Mouse (Mus musculus): ENCODE measurements at regions not wholly inside any gene's neighbourhood (a gene's known extent, or its start where the extent isn't known, plus 50 kb on each side); places are given as distances from the start of the nearest gene placed in this dataset.

DNA sequence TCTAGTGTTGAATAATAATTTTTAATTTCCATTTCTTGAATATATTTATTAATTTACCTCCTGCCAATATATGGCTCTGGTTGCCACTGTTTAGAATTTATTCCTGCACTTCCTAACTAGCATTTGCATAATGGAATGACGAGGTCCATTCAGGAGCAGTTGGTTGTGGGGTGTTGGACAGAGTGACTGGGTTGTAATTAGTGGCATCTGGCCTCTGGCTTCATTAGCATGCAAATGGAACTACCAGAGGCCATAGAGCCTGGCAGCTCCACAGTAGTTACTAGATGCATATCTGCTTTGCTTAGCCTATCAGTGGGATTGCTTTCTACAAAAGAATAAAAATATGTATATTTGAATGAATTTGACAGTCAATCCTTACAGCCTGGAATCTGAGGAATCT, 1099.6 kb upstream of the Cdh8 start:
- Histone ChIP-seq H3K36me3 (no peaks in the 10 kb centered on the region), H3K4me1 (no peaks in the 10 kb centered on the region), H3K9ac (no peak overlapping the region), H3K27me3 (no peaks in the 10 kb centered on the region), H3K4me3 (no peak overlapping the region), H3K9me3 (no peaks in the 10 kb centered on the region; the same call in 1 of the 2 replicates), H3K4me2 (replicated peaks) (no peak overlapping the region), H3K27ac (no peak overlapping the region)
- ATAC-seq (ENCODE audit: low FRiP score, low read depth): no peak
- WGBS: 33% methylated on average over 1 of the region's 1 CpGs

DNA sequence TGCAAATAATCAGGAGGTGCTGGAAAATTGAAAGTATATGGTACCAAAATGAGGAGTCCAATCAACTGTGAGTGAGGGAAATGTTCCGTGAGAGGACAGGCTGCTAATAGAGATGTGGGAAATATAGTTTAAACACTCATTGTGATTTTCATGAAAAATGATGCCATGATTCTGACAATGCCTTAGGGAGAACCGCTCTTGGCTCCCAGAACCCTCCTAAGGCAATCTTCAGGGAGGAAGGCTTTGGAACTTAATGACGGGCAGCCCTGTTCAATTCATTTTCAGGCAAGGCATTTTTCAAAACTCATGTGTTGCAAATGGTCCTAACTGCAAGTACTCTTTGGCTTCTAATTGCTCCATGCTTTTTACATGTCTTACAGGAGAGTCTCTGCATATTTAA, 1098.9 kb upstream of the Cdh8 start:
- no peak for ATAC-seq (ENCODE audit: low FRiP score, low read depth)
- whole genome bisulfite sequencing: 82% methylated on average over 3 of the region's 3 CpGs
- Histone ChIP-seq H3K9me3 (no peaks in the 10 kb centered on the region; the same call in 1 of the 2 replicates), H3K36me3 (no peaks in the 10 kb centered on the region), H3K4me2 (replicated peaks) (no peak overlapping the region), H3K9ac (no peak overlapping the region), H3K4me1 (no peaks in the 10 kb centered on the region), H3K4me3 (no peak overlapping the region), H3K27me3 (no peaks in the 10 kb centered on the region), H3K27ac (no peak overlapping the region)

DNA sequence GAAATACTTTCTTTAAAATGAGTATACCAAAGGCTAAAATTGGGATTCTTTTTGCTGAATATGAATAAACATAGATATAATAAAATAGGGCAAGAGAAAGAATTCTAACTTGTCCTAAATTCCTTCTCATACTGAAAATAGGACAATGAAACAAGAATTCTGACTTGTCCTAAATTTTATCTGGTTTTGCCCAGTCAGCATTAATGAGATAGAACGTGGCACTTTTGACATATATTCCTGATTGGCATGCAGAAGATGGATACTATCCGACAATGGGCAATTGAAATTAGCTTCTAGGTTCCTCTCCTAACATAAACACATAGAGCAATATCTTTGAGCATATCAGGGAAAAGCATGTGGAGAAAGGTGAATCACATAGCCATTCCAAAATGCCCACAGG, 1090.2 kb upstream of the Cdh8 start:
- Histone ChIP-seq H3K27ac (no peak overlapping the region), H3K4me1 (no peaks in the 10 kb centered on the region), H3K36me3 (no peaks in the 10 kb centered on the region), H3K9me3 (no peaks in the 10 kb centered on the region), H3K4me3 (no peak overlapping the region), H3K27me3 (no peaks in the 10 kb centered on the region), H3K9ac (no peak overlapping the region), H3K4me2 (replicated peaks) (no peak overlapping the region)
- 82% methylated on average over 2 of the region's 2 CpGs for WGBS
- ATAC-seq (ENCODE audit: low FRiP score, low read depth): no peak

DNA sequence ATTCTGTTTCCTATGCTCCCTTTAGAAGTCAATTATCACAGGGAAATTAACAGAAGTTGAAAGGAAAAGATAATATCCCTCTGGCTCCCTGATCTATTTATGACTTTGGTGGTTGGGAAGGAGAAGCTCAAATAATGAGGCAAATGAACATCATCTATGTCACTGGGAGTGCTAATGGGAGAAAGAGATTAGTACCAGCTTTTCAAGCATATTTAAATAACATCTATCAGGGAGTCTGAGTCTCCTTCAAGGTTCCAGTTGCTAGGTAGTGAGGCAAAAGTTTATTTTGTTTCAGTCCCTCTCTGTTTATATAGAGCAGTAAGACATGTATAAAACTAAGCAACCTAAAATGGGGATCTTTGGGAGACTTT, 1084.1 kb upstream of the Cdh8 start:
- H3K36me3 ChIP-seq: no peaks in the 10 kb centered on the region
- ATAC-seq (ENCODE audit: low FRiP score, low read depth): no peak
- H3K9me3 ChIP-seq: no peaks in the 10 kb centered on the region
- no peaks in the 10 kb centered on the region for H3K4me1 ChIP-seq
- H3K27ac ChIP-seq: no peak overlapping the region
- H3K4me3 ChIP-seq: no peak overlapping the region
- no peak overlapping the region for H3K4me2 ChIP-seq (replicated peaks)
- H3K27me3 ChIP-seq: no peaks in the 10 kb centered on the region
- no peak overlapping the region for H3K9ac ChIP-seq

DNA sequence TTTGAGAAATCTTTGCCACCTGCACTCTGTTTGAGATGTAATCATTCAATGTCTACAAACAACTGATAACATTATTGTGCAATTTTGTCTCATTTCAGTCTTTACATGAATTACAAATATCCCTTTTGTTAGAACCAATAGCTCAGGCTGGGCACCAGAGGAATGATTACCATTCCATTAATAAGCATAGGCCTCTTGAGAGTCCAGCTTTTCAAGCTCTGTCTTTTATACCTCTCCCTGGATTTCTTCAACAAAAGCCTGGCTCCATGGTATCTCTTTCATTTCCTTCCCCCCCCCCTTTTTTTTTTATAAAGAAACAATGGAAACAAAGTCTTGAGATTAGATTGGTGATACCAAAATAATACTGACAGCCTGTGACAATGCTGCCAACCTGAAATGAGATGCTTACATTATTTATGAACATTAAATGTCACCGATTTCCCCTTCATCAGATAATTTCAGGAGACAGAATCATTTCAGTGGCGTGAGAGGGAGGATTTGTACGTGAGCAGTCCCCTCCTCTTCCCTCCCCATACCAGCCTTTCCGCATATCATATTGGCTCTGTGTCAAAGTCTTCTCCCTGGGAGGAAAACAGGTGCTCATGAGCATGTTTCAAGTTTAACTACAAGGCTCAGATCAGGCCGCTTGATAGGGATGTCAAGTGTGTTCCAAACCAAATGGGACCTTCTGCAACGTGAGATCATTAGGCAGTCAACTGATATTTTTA, 1083.5 kb upstream of the Cdh8 start:
- no peak for ATAC-seq (ENCODE audit: low FRiP score, low read depth)
- H3K4me2 ChIP-seq (replicated peaks): no peak overlapping the region
- H3K4me1 ChIP-seq: no peaks in the 10 kb centered on the region
- whole genome bisulfite sequencing: 72% methylated on average over 6 of the region's 6 CpGs
- no peak overlapping the region for H3K4me3 ChIP-seq
- H3K27ac ChIP-seq: no peak overlapping the region
- H3K36me3 ChIP-seq: no peaks in the 10 kb centered on the region
- no peak overlapping the region for H3K9ac ChIP-seq
- no peaks in the 10 kb centered on the region for H3K27me3 ChIP-seq
- H3K9me3 ChIP-seq: no peaks in the 10 kb centered on the region

DNA sequence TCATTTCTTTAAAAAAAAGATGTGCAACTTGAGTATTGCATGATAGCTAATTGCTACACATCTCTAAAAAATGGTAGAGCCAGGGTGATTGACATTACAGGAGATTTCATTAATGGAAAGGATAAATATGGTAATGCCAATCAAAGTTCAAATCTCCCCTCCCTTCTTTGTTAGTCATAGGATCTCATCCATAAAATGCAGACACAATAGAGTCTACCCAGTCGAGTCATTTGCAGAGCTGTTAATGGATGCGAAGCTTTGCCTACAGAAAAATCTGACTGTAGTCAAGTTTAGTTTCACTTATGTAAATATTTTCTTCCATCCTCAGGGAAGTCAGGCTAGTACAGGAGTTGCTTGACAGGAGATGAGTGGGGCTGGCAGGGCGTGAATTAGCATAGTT, 1078.2 kb upstream of the Cdh8 start:
- Histone ChIP-seq H3K27me3 (no peaks in the 10 kb centered on the region), H3K9me3 (no peaks in the 10 kb centered on the region), H3K36me3 (no peaks in the 10 kb centered on the region), H3K27ac (no peak overlapping the region), H3K4me3 (no peak overlapping the region), H3K4me1 (no peaks in the 10 kb centered on the region), H3K4me2 (replicated peaks) (no peak overlapping the region), H3K9ac (no peak overlapping the region)
- no peak for ATAC-seq (ENCODE audit: low FRiP score, low read depth)
- WGBS: 84% methylated on average over 3 of the region's 3 CpGs

DNA sequence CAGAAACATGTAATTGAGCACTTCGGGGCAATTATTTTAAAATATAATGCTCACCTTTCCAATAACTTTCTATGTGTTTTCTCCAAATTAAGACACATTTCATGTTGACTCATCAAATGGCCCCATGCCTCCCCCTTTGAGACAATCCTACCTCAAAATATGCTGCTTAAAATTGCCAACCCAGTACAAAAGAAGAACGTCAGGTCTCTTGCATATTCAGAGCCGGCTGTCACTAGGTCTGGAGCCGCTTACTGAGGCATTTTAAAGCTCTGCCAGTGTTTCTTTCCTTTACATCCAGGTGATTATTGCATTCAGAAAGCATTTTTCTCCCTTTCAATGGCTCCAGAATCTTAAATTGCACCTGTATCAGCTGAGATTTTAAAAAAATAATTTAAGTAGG, 1059.7 kb upstream of the Cdh8 start:
- Histone ChIP-seq H3K36me3 (no peaks in the 10 kb centered on the region), H3K4me1 (no peaks in the 10 kb centered on the region), H3K27ac (no peak overlapping the region), H3K9me3 (no peaks in the 10 kb centered on the region), H3K9ac (no peak overlapping the region), H3K4me2 (replicated peaks) (no peak overlapping the region), H3K27me3 (no peaks in the 10 kb centered on the region), H3K4me3 (no peak overlapping the region)
- 61% methylated on average over 4 of the region's 4 CpGs for WGBS
- no peak for ATAC-seq (ENCODE audit: low FRiP score, low read depth)

DNA sequence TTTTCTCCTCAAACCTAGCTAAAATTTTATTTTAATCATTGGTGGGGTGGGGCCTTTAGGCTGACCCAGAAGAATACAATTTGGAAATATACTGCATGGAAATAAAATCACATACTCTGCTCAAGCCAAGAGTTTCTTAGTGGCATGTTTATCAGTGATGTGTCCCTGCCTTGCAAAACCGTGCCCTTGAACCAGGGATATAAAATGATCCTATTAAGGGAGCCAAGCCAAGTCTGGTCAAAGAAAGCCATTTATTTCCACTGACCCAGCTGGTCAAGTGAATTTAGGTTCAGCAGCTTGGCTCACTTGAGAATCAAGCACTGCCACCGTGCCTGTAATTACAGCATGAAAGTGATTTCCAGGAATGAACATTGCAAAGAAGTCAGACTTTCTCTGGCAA, 1035.0 kb upstream of the Cdh8 start:
- Histone ChIP-seq H3K9ac (no peak overlapping the region), H3K36me3 (no peaks in the 10 kb centered on the region), H3K4me2 (replicated peaks) (no peak overlapping the region), H3K4me3 (no peak overlapping the region), H3K27ac (no peak overlapping the region), H3K27me3 (no peaks in the 10 kb centered on the region), H3K9me3 (no peaks in the 10 kb centered on the region), H3K4me1 (no peaks in the 10 kb centered on the region)
- no peak for ATAC-seq (ENCODE audit: low FRiP score, low read depth)
- 49% methylated on average over 2 of the region's 2 CpGs for WGBS

DNA sequence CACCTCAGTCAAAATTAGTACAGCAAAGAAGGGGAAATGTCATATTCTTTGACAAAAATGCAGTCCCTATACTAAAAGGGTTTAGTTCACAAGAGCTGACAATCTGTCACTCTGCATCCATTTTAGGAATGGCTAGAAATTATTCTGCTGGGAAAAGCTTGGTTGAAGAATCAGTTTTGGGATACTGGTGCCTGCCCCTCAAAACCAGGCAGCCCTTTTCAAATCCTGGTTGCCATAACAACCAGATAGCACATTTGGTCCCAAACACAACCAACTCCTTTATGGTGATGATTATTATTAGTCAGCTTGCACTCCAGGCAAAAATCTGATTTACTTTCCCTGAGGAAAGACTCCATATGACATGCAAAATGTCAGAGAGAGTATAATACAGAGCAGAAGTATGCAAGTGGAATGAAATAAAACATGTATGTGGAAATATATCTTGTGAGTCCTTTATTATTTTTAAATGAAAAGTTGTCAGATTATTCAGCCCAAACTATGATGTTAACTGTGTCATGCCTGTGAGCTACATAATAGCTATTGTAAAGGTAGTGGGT, 1034.2 kb upstream of the Cdh8 start:
- Histone ChIP-seq H3K9me3 (no peaks in the 10 kb centered on the region), H3K4me2 (replicated peaks) (no peak overlapping the region), H3K27ac (no peak overlapping the region), H3K4me3 (no peak overlapping the region), H3K9ac (no peak overlapping the region), H3K27me3 (no peaks in the 10 kb centered on the region), H3K36me3 (no peaks in the 10 kb centered on the region), H3K4me1 (no peaks in the 10 kb centered on the region)
- no peak for ATAC-seq (ENCODE audit: low FRiP score, low read depth)

DNA sequence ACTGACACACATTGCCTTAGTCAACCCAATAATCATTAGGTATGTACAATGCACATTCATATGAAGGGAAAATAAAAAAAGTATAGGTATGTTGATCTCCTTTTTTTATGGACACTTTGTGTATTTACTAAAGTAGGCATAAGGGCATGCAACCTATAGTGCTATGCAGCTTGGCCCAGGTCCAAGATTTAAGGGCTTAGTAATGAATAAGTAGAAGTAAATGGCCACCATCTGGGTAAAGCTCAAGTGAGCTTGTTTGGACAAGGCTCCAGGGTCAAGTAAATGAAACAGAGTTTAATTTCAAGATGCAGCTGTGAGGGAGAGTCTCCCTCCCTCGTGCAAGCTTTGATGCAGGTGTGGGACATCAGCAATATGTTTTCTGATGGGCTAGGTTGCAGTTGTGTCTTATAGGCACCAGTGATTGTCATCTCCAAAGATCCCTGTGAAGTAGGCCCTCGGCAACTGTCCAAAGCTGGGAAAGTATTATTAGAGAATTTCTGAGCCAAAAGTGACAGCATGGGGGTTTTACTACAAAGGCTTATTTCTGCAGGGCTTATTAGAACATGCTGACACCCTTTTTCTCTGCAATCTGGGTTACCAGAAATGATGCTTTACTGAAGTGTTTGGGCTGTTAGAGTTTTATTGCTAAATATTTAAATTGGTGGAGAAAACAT, 1030.5 kb upstream of the Cdh8 start:
- H3K9ac ChIP-seq: no peak overlapping the region
- H3K27me3 ChIP-seq: no peaks in the 10 kb centered on the region
- 39% methylated on average over 2 of the region's 2 CpGs for WGBS
- peak; percentile 76; the same call in 1 of the 2 replicates for ATAC-seq (ENCODE audit: low FRiP score, low read depth)
- H3K4me1 ChIP-seq: no peaks in the 10 kb centered on the region
- no peaks in the 10 kb centered on the region for H3K9me3 ChIP-seq
- no peak overlapping the region for H3K27ac ChIP-seq
- H3K36me3 ChIP-seq: no peaks in the 10 kb centered on the region
- no peak overlapping the region for H3K4me3 ChIP-seq
- no peak overlapping the region for H3K4me2 ChIP-seq (replicated peaks)
